Mouse (Mus musculus) heart, embryonic 15.5 days (tissue): ENCODE measurements around the gene Lamtor1. TPM values are rescaled to one million over a fixed set of nuclear protein-coding genes. Genes with fewer than 3 reads are reported as not detected.
"Not testable (repeated sequence)": the region's sequence is repeated elsewhere in the genome, so short reads cannot be mapped to it uniquely, and the experiment has no call there.

ENCODE experiments used
- ATAC-seq: fragments of 200-750 bp; cut with Nextera tagmentation; replicated peaks from 2 replicates; pipeline ENCODE4 v1.8.0; 2017; ENCODE audit warnings: low read depth, moderate TSS enrichment; ENCODE audit not compliant: insufficient number of reproducible peaks, insufficient read depth, low FRiP score
- H3K27ac ChIP-seq: fragments of 300-500 bp; sonication (generic); 2 replicates; pipeline ENCODE4 v1.5.1; 2015; ENCODE audit warnings: mild to moderate bottlenecking, inconsistent platforms
- H3K27me3 ChIP-seq: fragments of 300-500 bp; sonication (generic); 2 replicates; pipeline ENCODE4 v1.6.1; 2015; ENCODE audit warnings: inconsistent platforms
- H3K36me3 ChIP-seq: fragments of 300-500 bp; sonication (generic); 2 replicates; pipeline ENCODE4 v1.6.1; 2015; ENCODE audit warnings: mild to moderate bottlenecking, inconsistent platforms
- H3K4me1 ChIP-seq: fragments of 300-500 bp; sonication (generic); replicated peaks from 2 replicates; pipeline ENCODE4 v1.6.1; 2015; ENCODE audit warnings: inconsistent platforms
- H3K4me2 ChIP-seq: fragments of 300-500 bp; sonication (generic); 2 replicates; pipeline ENCODE4 v1.6.1; 2015; ENCODE audit warnings: inconsistent platforms, mild to moderate bottlenecking, moderate library complexity
- H3K4me3 ChIP-seq: fragments of 300-500 bp; sonication (generic); 2 replicates; pipeline ENCODE4 v1.5.1; 2015; ENCODE audit warnings: mild to moderate bottlenecking, inconsistent platforms
- H3K9ac ChIP-seq: fragments of 300-500 bp; sonication (generic); 2 replicates; pipeline ENCODE4 v1.6.1; 2015; ENCODE audit warnings: mild to moderate bottlenecking, inconsistent platforms
- H3K9me3 ChIP-seq: fragments of 300-500 bp; sonication (generic); replicated peaks from 2 replicates; pipeline ENCODE4 v1.6.1; 2016; ENCODE audit warnings: inconsistent platforms
- WGBS: fragments of 180-500 bp; shearing (Covaris S2); methylation state at CpG from one replicate; pipeline ENCODE4 v1.1.7; 2015; ENCODE audit warnings: mixed read lengths; 5-methylcytosine and 5-hydroxymethylcytosine counted together
- polyA plus RNA-seq: library from polyadenylated mRNA; unstranded; fragments of >200 nt; fragmentation: Nextera tagmentation; extraction: Ambion mirVana; gene quantifications from 2 replicates; pipeline ENCODE4 v1.2.1, GENCODE M21; 2015

Gene Lamtor1
- polyA plus RNA-seq, 1 experiment from 2014 or later = 130 TPM

DNA sequence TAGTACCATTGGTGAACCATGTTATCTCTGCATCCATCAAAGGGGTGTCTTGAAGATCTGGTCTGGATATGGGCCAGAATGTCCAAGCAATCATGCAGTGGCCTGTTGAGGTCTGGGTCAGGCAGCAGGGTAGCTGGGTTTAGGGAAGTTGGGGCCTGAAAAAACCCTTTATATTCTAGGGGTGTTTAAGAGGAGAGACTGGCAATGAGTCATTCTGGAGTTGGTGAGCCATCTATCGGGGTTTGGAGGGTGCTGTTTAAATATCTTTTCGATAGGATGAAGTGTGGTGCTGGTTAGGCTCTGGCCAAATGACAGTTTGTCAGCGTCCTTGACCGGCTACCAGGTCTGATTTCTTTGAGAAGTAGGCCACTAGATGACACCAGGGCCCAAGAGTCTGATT, 30.3 kb downstream of the Lamtor1 start:
- Histone ChIP-seq H3K4me3 (no peak overlapping the region), H3K27ac (no peak overlapping the region), H3K4me2 (no peak overlapping the region), H3K9me3 (no peaks in the 10 kb centered on the region), H3K4me1 (peaks cover 11% of the 10 kb centered on the region), H3K27me3 (no peaks in the 10 kb centered on the region), H3K9ac (no peak overlapping the region), H3K36me3 (no peaks in the 10 kb centered on the region)
- ATAC-seq = no peak
- 88% methylated on average over 4 of the region's 4 CpGs for WGBS

- WGBS = 95% methylated on average over 4 of the region's 4 CpGs
- Histone ChIP-seq H3K36me3 (no peaks in the 10 kb centered on the region), H3K4me2 (no peak overlapping the region), H3K9me3 (no peaks in the 10 kb centered on the region), H3K9ac (no peak overlapping the region), H3K4me1 (peaks cover 13% of the 10 kb centered on the region), H3K27me3 (no peaks in the 10 kb centered on the region), H3K27ac (no peak overlapping the region), H3K4me3 (no peak overlapping the region)
- ATAC-seq = no peak
Observed at GRCm38 (mm10) chr7:101936996-101937395, 31.3 kb downstream of the Lamtor1 start.

- Histone ChIP-seq H3K27ac (no peak overlapping the region), H3K36me3 (no peaks in the 10 kb centered on the region), H3K4me3 (no peak overlapping the region), H3K27me3 (no peaks in the 10 kb centered on the region), H3K9ac (no peak overlapping the region), H3K4me2 (no peak overlapping the region), H3K4me1 (peaks cover 12% of the 10 kb centered on the region), H3K9me3 (no peaks in the 10 kb centered on the region)
- WGBS = 90% methylated on average over 4 of the region's 4 CpGs
- no peak for ATAC-seq
Observed at GRCm38 (mm10) chr7:101937569-101937968, 31.9 kb downstream of the Lamtor1 start.

DNA sequence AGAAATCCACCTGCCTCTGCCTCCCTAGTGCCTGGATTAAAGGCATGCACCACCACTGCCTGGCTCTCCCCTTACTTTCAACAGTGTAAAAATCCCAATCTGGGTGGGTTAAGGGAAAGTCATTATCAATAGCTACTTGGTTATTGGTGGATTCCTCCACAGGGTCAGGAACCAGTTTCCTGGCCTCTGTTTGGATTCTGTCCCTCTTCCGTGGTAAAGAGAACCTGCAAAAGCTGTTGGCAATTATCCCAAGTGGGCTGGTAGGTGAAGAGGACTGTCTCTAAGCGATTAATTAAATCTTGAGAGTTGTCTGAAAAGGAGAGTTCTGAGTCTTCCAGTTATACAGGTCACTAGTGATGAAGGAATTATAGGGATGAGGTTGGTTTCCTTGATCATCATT, 32.6 kb downstream of the Lamtor1 start:
- 73% methylated on average over 2 of the region's 2 CpGs for WGBS
- no peak for ATAC-seq
- H3K4me2 ChIP-seq = no peak overlapping the region

DNA sequence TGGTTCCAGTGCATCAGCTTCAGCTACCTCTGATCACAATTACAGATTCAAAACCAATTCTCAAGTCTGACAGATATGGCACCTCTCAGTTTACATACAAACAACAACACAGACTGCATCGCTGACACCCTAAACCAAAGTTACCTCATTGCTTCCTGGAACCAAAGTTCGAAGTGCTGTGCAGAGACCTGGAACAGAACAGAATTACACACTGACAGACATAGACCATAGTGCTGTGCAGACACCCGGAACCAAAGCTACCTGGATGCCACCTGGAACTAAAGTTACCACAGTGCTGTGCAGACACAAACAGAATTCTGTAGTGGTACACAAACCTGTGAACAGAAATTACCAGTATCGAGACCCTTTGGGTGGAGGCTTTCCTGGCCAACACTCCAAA, 34.1 kb downstream of the Lamtor1 start:
- H3K9me3 ChIP-seq = no peaks in the 10 kb centered on the region
- no peak overlapping the region for H3K9ac ChIP-seq
- no peaks in the 10 kb centered on the region for H3K36me3 ChIP-seq
- no peak overlapping the region for H3K27ac ChIP-seq
- H3K4me2 ChIP-seq = no peak overlapping the region
- H3K4me1 ChIP-seq = peaks cover 8% of the 10 kb centered on the region
- H3K4me3 ChIP-seq = no peak overlapping the region
- no peak for ATAC-seq
- H3K27me3 ChIP-seq = no peaks in the 10 kb centered on the region
- WGBS = 89% methylated on average over 4 of the region's 4 CpGs

More for the DNA sequence above, 32.6 kb downstream of the Lamtor1 start:
- no peak overlapping the region for H3K27ac ChIP-seq
- H3K9ac ChIP-seq = no peak overlapping the region
- no peaks in the 10 kb centered on the region for H3K27me3 ChIP-seq
- H3K9me3 ChIP-seq = no peaks in the 10 kb centered on the region
- H3K4me1 ChIP-seq = peaks cover 8% of the 10 kb centered on the region
- no peak overlapping the region for H3K4me3 ChIP-seq
- no peaks in the 10 kb centered on the region for H3K36me3 ChIP-seq

DNA sequence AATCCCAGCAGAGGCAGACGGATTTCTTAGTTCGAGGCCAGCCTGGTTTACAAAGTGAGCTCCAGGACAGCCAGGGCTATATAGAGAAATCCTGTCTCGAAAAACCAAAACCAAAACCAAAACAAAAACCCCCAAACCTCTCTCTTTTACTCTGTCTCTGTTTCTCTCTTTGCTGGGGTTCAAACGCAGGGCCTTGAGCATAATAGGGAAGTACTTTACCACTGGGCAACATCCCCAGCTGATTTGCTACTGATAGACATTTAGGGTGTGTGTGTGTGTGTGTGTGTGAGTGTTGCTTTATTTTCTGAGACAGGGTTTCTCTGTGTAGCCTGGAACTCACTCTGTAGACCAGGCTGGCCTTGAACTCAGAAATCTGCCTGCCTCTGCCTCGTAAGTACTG, 43.3 kb downstream of the Lamtor1 start:
- H3K9ac ChIP-seq, H3K36me3 ChIP-seq, ATAC-seq, H3K4me3 ChIP-seq, H3K4me2 ChIP-seq, H3K27me3 ChIP-seq, H3K4me1 ChIP-seq, H3K27ac ChIP-seq, H3K9me3 ChIP-seq: not testable (repeated sequence)
- 85% methylated on average over 5 of the region's 5 CpGs for WGBS

GRCm38 (mm10) chr7:101951648-101952047, 45.9 kb downstream of the Lamtor1 start:
- Histone ChIP-seq H3K36me3 (no peaks in the 10 kb centered on the region), H3K4me3 (no peak overlapping the region), H3K27ac (peak overlapping the region; percentile 37; the same call in 1 of the 2 replicates), H3K4me2 (no peak overlapping the region), H3K9me3 (no peaks in the 10 kb centered on the region), H3K4me1 (0 out of 2 replicates have a peak, but pooled peaks cover 2% of the 10 kb centered on the region), H3K9ac (no peak overlapping the region), H3K27me3 (no peaks in the 10 kb centered on the region)
- no peak for ATAC-seq
- 63% methylated on average over 1 of the region's 1 CpGs for WGBS

- no peaks in the 10 kb centered on the region for H3K36me3 ChIP-seq
- WGBS = 40% methylated on average over 2 of the region's 2 CpGs
- ATAC-seq = no peak
- 0 out of 2 replicates have a peak, but pooled peaks cover 2% of the 10 kb centered on the region for H3K4me1 ChIP-seq
- H3K27ac ChIP-seq = no peak overlapping the region
- H3K27me3 ChIP-seq = no peaks in the 10 kb centered on the region
- no peak overlapping the region for H3K4me3 ChIP-seq
- no peak overlapping the region for H3K9ac ChIP-seq
- no peaks in the 10 kb centered on the region for H3K9me3 ChIP-seq
- H3K4me2 ChIP-seq = no peak overlapping the region
Observed at GRCm38 (mm10) chr7:101952098-101952497, 46.4 kb downstream of the Lamtor1 start.

DNA sequence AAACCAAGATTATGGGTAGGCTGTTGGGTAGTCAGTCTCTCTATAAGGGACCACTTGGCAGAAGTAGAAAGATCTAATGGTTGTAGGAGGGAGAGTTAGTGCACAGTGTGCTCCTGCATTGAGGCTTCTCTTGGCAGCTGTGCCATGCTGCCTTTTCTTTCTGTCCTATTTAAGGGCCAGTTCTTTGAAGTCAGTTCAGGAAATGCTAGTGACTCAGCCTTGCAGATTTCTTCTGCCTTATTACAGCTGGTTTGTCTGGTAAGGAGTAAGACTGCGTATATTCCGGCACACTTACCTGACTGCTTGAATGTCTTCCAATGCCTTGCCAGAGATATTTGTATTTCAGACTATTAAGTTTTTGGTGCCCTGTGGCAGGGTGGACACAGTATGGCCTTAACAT, 48.5 kb downstream of the Lamtor1 start:
- no peaks in the 10 kb centered on the region for H3K9me3 ChIP-seq
- no peak overlapping the region for H3K27ac ChIP-seq
- H3K4me1 ChIP-seq = 0 out of 2 replicates have a peak, but pooled peaks cover 2% of the 10 kb centered on the region
- H3K9ac ChIP-seq = no peak overlapping the region
- 87% methylated on average over 2 of the region's 2 CpGs for WGBS
- no peak overlapping the region for H3K4me2 ChIP-seq
- no peak for ATAC-seq
- no peaks in the 10 kb centered on the region for H3K27me3 ChIP-seq
- no peaks in the 10 kb centered on the region for H3K36me3 ChIP-seq
- H3K4me3 ChIP-seq = no peak overlapping the region

DNA sequence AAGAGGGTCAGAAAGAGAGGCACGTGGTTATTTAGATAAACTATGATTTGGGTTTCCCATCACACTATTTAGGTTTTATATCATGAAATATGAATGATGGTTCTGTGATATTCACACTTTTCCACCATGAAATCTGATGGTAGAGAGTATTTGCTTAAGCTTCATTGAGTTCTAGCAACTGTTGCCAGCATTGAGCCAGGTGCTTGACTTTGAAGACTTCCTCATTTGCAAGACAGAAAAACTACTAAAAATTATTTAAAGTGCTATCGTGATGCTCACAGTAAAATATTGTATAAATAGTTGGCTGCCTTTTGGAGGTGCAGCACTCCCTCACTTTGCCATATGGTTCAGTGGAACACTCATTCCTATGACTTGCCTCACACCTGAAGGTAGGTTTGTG, 49.6 kb downstream of the Lamtor1 start:
- WGBS = 85% methylated on average over 2 of the region's 2 CpGs
- no peak overlapping the region for H3K27ac ChIP-seq
- ATAC-seq = no peak
- H3K4me1 ChIP-seq = 0 out of 2 replicates have a peak, but pooled peaks cover 2% of the 10 kb centered on the region
- H3K9ac ChIP-seq = no peak overlapping the region
- H3K4me3 ChIP-seq = no peak overlapping the region
- H3K4me2 ChIP-seq = no peak overlapping the region
- H3K9me3 ChIP-seq = no peaks in the 10 kb centered on the region
- no peaks in the 10 kb centered on the region for H3K36me3 ChIP-seq
- H3K27me3 ChIP-seq = no peaks in the 10 kb centered on the region

GRCm38 (mm10) chr7:101955862-101956261, 50.2 kb downstream of the Lamtor1 start:
- H3K9ac ChIP-seq = no peak overlapping the region
- no peaks in the 10 kb centered on the region for H3K9me3 ChIP-seq
- H3K27me3 ChIP-seq = no peaks in the 10 kb centered on the region
- H3K36me3 ChIP-seq = no peaks in the 10 kb centered on the region
- WGBS = 60% methylated on average over 4 of the region's 4 CpGs
- H3K27ac ChIP-seq = no peak overlapping the region
- H3K4me1 ChIP-seq = 0 out of 2 replicates have a peak, but pooled peaks cover 2% of the 10 kb centered on the region
- no peak overlapping the region for H3K4me3 ChIP-seq
- ATAC-seq = no peak
- no peak overlapping the region for H3K4me2 ChIP-seq

GRCm38 (mm10) chr7:101956481-101956880, 50.8 kb downstream of the Lamtor1 start:
- ATAC-seq = no peak
- 86% methylated on average over 1 of the region's 1 CpGs for WGBS
- Histone ChIP-seq H3K36me3 (no peaks in the 10 kb centered on the region), H3K27ac (no peak overlapping the region), H3K27me3 (no peaks in the 10 kb centered on the region), H3K4me1 (0 out of 2 replicates have a peak, but pooled peaks cover 2% of the 10 kb centered on the region), H3K9ac (no peak overlapping the region), H3K4me3 (no peak overlapping the region), H3K4me2 (no peak overlapping the region), H3K9me3 (no peaks in the 10 kb centered on the region)
